Mouse (Mus musculus): ENCODE results near the gene Fam208a. TPM values are rescaled to one million over a fixed set of nuclear protein-coding genes. Genes with fewer than 3 reads are reported as not detected.
A peak's percentile ranks its signal among the peaks of the same experiment; 100 is the strongest.

Fam208a gene
- polyA plus RNA-seq, 1 experiment = 43.3 TPM

- Histone ChIP-seq H3K27me3 (ENCODE audit: control insufficient read depth, insufficient read depth, low read length, poor library complexity, severe bottlenecking) (no peaks in the 10 kb centered on the region), H3K9ac (ENCODE audit: low read depth, poor library complexity, severe bottlenecking) (no peak overlapping the region), H3K4me1 (ENCODE audit: control insufficient read depth, insufficient read depth, low read length) (no peaks in the 10 kb centered on the region), H3K27ac (ENCODE audit: insufficient read depth, low read length) (no peak overlapping the region), H3K9me3 (replicated peaks; ENCODE audit: control insufficient read depth, insufficient read depth, low read length, poor library complexity, severe bottlenecking) (peaks cover 4% of the 10 kb centered on the region; the same call in 1 of the 2 replicates), H3K4me3 (ENCODE audit: low read depth, low read length) (no peak overlapping the region), H3K36me3 (ENCODE audit: control insufficient read depth, insufficient read depth, low read length, poor library complexity, severe bottlenecking) (no peaks in the 10 kb centered on the region)
- TF ChIP-seq POLR2A (IDR thresholded peaks at IDR 0.05; ENCODE audit: insufficient read depth, low read length) (no peak), EP300 (IDR thresholded peaks at IDR 0.05; ENCODE audit: insufficient read depth, low read depth, low read length) (no peak), CTCF (IDR thresholded peaks at IDR 0.05; ENCODE audit: low read depth, low read length) (no peak)
These were observed 6.3 kb upstream of the Fam208a start for GRCm38 (mm10) chr14:27422301-27422700.

GRCm38 (mm10) chr14:27428973-27429711, 508 bp downstream of the Fam208a start:
- Histone ChIP-seq H3K9me3 (replicated peaks; ENCODE audit: control insufficient read depth, insufficient read depth, low read length, poor library complexity, severe bottlenecking) (peaks cover 6% of the 10 kb centered on the region; the same call in 1 of the 2 replicates), H3K4me3 (ENCODE audit: low read depth, low read length) (peak overlapping the region; percentile 95), H3K9ac (ENCODE audit: low read depth, poor library complexity, severe bottlenecking) (peak overlapping the region; percentile 97), H3K4me1 (ENCODE audit: control insufficient read depth, insufficient read depth, low read length) (no peaks in the 10 kb centered on the region), H3K27me3 (ENCODE audit: control insufficient read depth, insufficient read depth, low read length, poor library complexity, severe bottlenecking) (no peaks in the 10 kb centered on the region), H3K36me3 (ENCODE audit: control insufficient read depth, insufficient read depth, low read length, poor library complexity, severe bottlenecking) (peaks cover 21% of the 10 kb centered on the region), H3K27ac (ENCODE audit: insufficient read depth, low read length) (peak overlapping the region; percentile 79)
- TF ChIP-seq CTCF (IDR thresholded peaks at IDR 0.05; ENCODE audit: low read depth, low read length) (no peak), EP300 (IDR thresholded peaks at IDR 0.05; ENCODE audit: insufficient read depth, low read depth, low read length) (0 out of 2 replicates have a peak, but pooled peaks have one; percentile 1)

DNA sequence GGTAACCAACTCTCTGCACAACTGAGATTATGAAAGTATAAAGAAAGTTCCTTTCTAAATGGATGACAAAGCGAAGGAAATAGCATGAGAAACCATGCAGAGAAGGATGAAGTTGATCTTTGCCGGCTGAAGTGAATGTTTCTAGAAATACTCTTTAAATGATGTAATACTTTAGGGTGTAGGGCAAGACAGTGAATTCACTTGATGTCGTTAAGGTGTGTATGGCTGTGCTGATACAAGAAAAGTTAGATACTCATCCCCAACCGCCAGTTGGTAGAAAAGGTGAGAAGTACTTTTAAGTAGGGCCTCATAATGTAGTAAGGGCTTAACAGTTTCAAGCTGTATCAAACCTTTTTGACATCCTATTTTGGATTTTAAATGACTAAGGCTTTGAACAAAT, 1.6 kb downstream of the Fam208a start:
- H3K4me3 ChIP-seq (ENCODE audit: low read depth, low read length) = no peak overlapping the region; the same call in 1 of the 2 replicates
- no peaks in the 10 kb centered on the region for H3K27me3 ChIP-seq (ENCODE audit: control insufficient read depth, insufficient read depth, low read length, poor library complexity, severe bottlenecking)
- TF ChIP-seq CTCF (IDR thresholded peaks at IDR 0.05; ENCODE audit: low read depth, low read length) (no peak), POLR2A (IDR thresholded peaks at IDR 0.05; ENCODE audit: insufficient read depth, low read length) (no peak), EP300 (IDR thresholded peaks at IDR 0.05; ENCODE audit: insufficient read depth, low read depth, low read length) (no peak)
- peaks cover 5% of the 10 kb centered on the region; the same call in 1 of the 2 replicates for H3K9me3 ChIP-seq (replicated peaks; ENCODE audit: control insufficient read depth, insufficient read depth, low read length, poor library complexity, severe bottlenecking)
- no peak overlapping the region for H3K27ac ChIP-seq (ENCODE audit: insufficient read depth, low read length)
- no peaks in the 10 kb centered on the region for H3K4me1 ChIP-seq (ENCODE audit: control insufficient read depth, insufficient read depth, low read length)
- peaks cover 27% of the 10 kb centered on the region for H3K36me3 ChIP-seq (ENCODE audit: control insufficient read depth, insufficient read depth, low read length, poor library complexity, severe bottlenecking)
- H3K9ac ChIP-seq (ENCODE audit: low read depth, poor library complexity, severe bottlenecking) = peak overlapping the region; percentile 97

GRCm38 (mm10) chr14:27432064-27432463, 3.4 kb downstream of the Fam208a start:
- Histone ChIP-seq H3K4me1 (ENCODE audit: control insufficient read depth, insufficient read depth, low read length) (no peaks in the 10 kb centered on the region), H3K4me3 (ENCODE audit: low read depth, low read length) (no peak overlapping the region), H3K9ac (ENCODE audit: low read depth, poor library complexity, severe bottlenecking) (no peak overlapping the region), H3K27me3 (ENCODE audit: control insufficient read depth, insufficient read depth, low read length, poor library complexity, severe bottlenecking) (no peaks in the 10 kb centered on the region), H3K9me3 (replicated peaks; ENCODE audit: control insufficient read depth, insufficient read depth, low read length, poor library complexity, severe bottlenecking) (peaks cover 3% of the 10 kb centered on the region; the same call in 1 of the 2 replicates), H3K36me3 (ENCODE audit: control insufficient read depth, insufficient read depth, low read length, poor library complexity, severe bottlenecking) (peaks cover 29% of the 10 kb centered on the region), H3K27ac (ENCODE audit: insufficient read depth, low read length) (no peak overlapping the region)
- TF ChIP-seq CTCF (IDR thresholded peaks at IDR 0.05; ENCODE audit: low read depth, low read length) (no peak), POLR2A (IDR thresholded peaks at IDR 0.05; ENCODE audit: insufficient read depth, low read length) (no peak), EP300 (IDR thresholded peaks at IDR 0.05; ENCODE audit: insufficient read depth, low read depth, low read length) (no peak)

DNA sequence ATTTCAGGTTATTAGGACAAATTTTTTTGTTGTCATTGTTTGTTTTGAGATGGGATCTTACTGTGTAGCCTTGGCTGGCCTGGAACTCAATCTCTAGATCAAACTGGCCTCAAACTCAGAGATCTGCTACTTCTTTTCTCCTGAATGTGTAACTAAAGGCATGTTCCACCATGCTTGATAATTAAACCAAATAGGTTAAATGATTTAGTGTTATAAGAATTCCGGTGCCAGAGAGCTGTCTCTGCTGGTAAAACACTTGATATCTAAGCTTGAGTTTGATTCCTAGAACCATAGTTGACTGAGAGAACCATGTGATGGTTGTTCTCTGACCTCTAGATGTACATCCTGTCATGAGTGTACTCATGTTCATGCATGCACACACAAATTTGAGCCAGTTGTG, 7.5 kb downstream of the Fam208a start:
- Histone ChIP-seq H3K9ac (ENCODE audit: low read depth, poor library complexity, severe bottlenecking) (no peak overlapping the region), H3K36me3 (ENCODE audit: control insufficient read depth, insufficient read depth, low read length, poor library complexity, severe bottlenecking) (peaks cover 36% of the 10 kb centered on the region), H3K27ac (ENCODE audit: insufficient read depth, low read length) (peak overlapping the region; percentile 90), H3K4me3 (ENCODE audit: low read depth, low read length) (no peak overlapping the region), H3K9me3 (replicated peaks; ENCODE audit: control insufficient read depth, insufficient read depth, low read length, poor library complexity, severe bottlenecking) (no peaks in the 10 kb centered on the region), H3K27me3 (ENCODE audit: control insufficient read depth, insufficient read depth, low read length, poor library complexity, severe bottlenecking) (no peaks in the 10 kb centered on the region), H3K4me1 (ENCODE audit: control insufficient read depth, insufficient read depth, low read length) (no peaks in the 10 kb centered on the region)
- TF ChIP-seq POLR2A (IDR thresholded peaks at IDR 0.05; ENCODE audit: insufficient read depth, low read length) = no peak
- TF ChIP-seq EP300 (IDR thresholded peaks at IDR 0.05; ENCODE audit: insufficient read depth, low read depth, low read length) = no peak
- TF ChIP-seq CTCF (IDR thresholded peaks at IDR 0.05; ENCODE audit: low read depth, low read length) = no peak

DNA sequence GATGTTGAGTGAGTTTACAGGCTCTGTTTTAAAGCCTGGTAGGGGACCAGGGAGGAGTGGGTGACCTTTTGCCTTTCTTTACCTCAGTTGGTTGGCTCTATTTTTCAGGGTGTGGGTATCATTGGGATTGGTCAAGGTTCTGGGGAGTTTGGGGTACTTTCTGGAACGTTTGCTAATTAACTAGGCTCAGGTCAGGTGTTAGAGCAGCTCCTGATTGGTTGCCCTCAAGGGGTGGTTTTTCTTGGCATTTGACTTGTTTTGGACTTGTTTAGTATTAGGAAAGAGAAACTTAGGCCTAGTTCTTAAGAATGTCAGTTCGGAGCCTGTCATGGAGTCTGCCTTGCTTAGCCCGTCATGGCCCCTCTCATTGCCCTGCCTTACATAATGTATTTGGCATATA, 8.2 kb downstream of the Fam208a start:
- no peak for TF ChIP-seq CTCF (IDR thresholded peaks at IDR 0.05; ENCODE audit: low read depth, low read length)
- no peak for TF ChIP-seq POLR2A (IDR thresholded peaks at IDR 0.05; ENCODE audit: insufficient read depth, low read length)
- no peak for TF ChIP-seq EP300 (IDR thresholded peaks at IDR 0.05; ENCODE audit: insufficient read depth, low read depth, low read length)
- Histone ChIP-seq H3K36me3 (ENCODE audit: control insufficient read depth, insufficient read depth, low read length, poor library complexity, severe bottlenecking) (peaks cover 31% of the 10 kb centered on the region), H3K4me1 (ENCODE audit: control insufficient read depth, insufficient read depth, low read length) (no peaks in the 10 kb centered on the region)

More for the DNA sequence above, 8.2 kb downstream of the Fam208a start:
- peak overlapping the region; percentile 76 for H3K27ac ChIP-seq (ENCODE audit: insufficient read depth, low read length)
- H3K27me3 ChIP-seq (ENCODE audit: control insufficient read depth, insufficient read depth, low read length, poor library complexity, severe bottlenecking) = no peaks in the 10 kb centered on the region
- no peaks in the 10 kb centered on the region for H3K9me3 ChIP-seq (replicated peaks; ENCODE audit: control insufficient read depth, insufficient read depth, low read length, poor library complexity, severe bottlenecking)
- H3K9ac ChIP-seq (ENCODE audit: low read depth, poor library complexity, severe bottlenecking) = peak overlapping the region; percentile 31; the same call in 1 of the 2 replicates
- H3K4me3 ChIP-seq (ENCODE audit: low read depth, low read length) = no peak overlapping the region
